Mouse (Mus musculus): ENCODE data around the gene Rps8. TPM values are rescaled to one million over a fixed set of nuclear protein-coding genes. Genes with fewer than 3 reads are reported as not detected.

Gene Rps8
- 100 to 1,000 TPM; 670 to 888 (median 878) TPM for polyA plus RNA-seq (2017; shearing (Covaris generic))

DNA sequence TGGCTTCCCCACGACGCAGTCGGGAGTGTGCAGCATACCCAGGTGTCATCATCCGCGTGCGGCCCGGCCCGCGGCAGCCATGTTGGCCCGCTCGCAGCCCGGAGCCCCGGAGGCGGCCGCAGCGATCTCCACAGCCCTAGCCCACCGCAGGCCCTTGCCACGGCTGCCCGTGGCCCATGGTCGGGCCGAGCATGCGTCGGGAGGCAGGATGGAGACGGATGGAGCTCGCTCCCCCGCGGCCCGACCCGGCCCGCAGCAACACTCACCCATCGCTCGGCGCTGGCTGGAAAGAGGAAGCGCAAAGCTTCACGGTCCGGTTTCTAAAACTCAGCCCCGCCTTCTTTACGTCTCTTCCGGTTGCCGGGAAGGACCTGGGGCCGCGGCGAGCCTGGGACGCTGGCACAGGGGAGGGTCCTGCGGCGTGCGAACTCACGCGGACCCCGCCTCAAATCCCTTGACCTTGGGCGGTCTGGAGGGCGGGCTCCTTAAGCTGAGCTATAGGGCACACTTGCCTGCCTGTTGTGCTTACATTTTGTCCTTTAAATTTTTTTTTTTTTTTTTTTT is at the start of gene Rps8:
Gene Rps8, minus strand, starts transcription at position 452 of the 564 bp plus-strand sequence.
- ATAC-seq = peak; percentile 96

DNA sequence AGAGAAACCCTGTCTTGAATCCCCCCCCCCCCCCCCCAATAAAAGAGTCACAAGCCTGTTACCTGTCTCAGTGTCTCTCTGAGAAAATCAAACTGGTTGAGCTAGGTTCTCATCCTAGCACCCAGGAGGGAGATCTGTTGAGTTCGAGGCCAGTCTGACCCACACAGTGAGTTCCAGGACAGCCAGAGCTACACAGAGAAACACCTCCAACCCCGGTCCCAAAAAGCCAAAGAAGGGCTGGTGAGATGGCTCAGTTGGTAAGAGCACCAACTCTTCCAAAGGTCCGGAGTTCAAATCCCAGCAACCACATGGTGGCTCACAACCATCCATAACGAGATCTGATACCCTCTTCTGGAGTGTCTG is 46.9 kb upstream of the Rps8 start:
- no peak for ATAC-seq

DNA sequence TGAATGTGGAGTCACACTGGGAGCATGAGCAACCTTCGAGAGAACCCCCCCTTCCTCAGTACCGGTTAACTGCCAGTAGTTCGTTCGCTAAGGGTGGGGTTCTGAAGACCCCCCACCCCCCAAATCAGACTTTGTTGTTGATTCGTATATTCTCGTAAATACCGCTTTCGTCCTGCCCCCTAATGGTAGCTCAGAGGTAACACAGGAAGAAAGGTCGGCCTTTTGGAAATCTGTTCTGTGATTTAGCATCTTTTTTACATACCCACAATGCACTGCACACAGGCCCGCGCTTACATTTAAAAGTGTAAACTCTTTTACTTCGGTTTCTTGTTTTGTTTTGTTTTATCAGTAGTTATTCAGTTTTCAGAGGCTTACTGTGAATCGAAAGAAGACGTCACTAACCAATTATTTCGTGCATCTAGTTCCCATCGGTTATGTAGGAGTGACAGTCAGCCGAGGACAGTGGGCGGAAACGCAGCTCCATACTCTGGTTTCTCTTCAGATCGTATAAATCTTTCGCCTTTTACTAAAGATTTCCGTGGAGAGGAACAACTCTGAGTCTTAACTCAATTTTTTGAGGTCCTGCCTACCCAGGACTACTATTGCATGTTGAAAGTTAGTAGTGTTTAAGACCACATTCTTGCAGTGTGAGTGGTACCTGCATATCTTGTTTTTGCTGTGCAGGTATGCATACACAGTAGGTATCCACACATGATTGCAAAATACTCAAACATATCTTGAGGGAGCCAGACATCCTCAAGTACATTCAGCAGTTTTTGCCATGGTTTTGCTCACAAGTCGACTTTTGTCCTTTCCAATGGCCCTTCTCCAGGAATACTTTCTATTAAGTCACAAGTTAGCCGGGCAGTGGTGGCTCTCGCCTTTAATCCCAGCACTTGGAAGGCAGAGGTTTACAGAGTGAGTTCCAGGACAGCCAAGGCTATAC is 46.3 kb upstream of the Rps8 start:
- peak; percentile 93 for ATAC-seq

DNA sequence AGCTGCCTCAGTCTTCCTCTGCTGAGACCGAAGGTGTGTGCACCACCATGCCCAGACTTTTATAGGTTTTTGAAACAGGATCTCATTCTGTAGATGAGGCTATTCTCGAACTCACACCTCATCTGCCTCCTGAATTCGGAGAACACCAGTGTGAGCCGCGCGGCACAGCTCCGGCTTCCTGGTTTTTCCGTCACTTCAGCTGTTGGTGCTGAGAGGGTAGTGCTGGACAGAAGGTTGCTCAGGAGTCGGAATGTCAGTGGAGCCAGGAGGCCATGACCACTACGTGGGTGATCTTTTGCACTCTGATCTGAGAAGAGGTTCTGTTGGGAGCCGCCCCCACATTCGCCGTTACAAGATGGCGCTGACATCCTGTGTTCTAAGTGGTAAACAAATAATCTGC is 35.8 kb upstream of the Rps8 start:
- ATAC-seq = no peak

DNA sequence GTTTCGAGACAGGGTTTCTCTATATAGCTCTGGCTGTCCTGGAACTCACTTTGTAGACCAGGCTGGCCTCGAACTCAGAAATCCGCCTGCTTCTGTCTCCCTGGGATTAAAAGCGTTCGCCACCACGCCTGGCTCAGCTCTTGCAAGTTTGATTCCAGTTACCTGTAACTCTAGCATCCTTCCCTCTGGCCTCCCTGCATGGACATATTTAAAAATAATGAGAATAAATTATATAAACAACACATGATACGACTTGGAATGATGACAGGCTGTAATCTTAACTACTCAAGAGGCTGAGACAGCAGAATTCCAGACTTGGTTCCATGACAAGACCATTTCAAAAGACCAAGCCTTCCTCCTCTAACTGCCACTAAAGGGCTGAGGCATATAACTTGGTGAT is 34.6 kb upstream of the Rps8 start:
- no peak for ATAC-seq

DNA sequence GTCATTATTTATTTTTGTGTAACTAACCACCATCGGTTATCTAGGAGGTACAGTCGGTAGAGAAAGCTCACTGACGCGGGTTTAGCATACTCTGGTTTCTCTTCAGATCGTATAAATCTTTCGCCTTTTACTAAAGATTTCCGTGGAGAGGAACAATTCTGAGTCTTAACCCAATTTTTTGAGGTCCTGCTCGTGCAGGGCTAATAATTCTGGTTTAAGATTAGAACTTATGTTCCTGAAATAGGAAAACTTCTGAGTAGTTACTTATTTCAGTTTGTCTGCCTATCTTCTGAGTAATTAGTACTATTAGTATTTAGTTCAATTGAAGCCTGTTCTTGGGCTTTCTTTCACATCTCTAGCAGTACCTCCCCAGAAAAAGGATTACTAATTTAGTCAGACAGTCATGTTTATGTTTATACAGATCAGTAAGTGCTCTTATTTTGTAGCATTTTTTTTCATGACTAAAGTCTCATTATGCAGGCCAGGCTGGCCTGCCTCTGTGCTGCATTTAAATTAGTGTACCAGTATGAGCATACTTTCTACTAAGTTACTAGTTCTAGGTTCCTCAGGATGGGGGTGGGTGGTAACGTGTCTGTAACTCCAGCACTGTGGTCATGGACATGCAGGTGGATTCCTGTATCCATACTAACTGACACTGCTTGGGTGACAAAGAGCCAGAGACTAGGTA is 34.0 kb upstream of the Rps8 start:
- ATAC-seq = peak; percentile 81

DNA sequence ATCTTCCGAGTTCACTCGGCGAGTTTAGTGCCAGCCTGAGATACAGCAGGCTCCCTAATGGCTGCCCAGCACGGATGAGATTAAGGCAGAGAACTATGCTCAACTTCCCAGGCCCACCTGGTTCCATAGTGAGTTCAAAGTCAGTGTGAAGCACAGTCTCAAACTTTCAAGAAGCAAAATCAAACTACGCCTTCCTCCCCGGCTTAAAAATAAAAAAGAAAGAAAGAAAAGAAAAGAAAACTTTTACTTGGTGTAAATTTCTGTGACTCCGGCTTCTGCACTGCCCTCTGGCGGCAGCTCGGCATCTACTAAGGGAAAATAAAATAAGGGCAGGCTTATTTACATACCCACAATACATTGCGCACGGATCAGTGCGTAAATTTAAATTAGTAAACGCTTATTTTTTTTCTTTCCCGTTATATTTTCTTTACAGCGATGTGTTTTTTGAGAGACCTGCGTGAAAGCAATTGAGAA is 33.4 kb upstream of the Rps8 start:
- peak; percentile 76 for ATAC-seq

DNA sequence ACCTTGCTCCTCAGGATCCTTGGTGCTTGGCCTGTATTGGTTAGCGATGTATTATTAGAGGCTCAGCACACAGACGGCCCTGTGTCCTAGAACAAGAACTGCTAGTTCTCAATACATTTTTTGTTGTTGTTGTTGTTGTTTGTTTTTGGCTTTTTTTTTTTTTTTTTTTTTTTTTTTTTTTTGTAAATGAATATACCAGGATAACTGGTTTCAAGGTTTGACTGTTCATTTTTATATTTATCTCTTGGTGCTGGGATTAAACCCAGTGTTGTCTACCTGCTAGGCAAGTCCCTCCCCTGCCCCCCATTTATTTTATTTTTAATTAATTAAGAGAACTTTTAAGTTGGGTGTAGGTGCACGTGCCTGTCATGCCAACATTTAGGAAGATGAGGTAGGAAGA is 32.9 kb upstream of the Rps8 start:
- ATAC-seq = no peak

DNA sequence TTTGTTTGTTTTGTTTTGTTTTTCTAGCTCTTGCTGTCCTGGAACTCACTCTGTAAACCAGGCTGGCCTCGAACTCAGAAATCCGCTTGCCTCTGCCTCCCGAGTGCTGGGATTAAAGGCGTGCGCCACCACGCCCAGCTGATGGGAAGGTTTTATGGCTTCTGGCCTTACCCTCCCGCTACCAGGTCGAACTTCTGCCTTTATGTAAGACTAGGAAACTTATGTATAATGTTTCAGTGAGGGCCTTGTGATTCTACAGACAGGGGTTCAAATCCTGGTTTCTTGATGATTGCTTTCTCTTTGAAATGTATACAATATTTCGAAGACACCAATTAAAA is 26.7 kb upstream of the Rps8 start:
- peak; percentile 27 for ATAC-seq

DNA sequence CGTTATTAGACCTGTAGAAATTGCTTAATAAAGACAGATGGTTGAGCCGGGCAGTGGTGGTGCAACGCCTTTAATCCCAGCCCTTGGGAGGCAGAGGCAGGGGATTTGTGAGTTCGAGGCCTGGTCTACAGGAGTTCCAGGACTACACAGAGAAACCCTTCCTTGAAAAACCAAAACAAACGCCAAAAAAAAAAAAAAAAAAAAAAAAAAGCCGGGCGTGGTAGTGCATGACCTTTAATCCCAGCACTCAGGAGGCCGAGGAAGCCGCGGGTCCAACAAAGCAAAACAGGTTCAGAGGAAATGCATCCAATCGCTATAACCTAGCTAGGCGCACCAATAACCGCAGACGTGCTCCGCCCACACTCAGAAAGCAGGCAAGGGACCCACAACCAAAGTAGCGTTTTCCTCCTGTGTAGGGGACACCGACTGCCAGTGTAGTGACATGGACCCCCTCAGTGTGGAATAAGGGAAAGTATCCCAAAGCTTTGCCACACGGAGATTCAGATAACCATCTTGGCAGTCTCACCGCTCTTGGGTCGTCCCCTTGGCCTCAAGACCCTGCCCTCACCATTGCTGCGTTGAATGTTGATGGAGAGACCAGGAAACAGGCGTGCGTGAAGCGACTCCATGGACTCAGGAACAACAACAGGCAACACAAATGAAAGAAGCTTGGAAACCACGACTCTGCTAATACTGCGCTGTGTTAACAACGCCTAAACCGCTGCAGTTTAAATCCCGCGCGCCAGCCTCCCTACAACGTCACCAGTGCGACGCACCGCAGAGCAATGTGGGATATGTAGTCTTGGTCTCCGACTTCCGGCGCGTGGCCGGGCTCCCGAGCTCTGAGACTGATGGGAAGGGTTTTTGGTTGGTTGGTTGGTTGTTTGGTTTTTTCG is 26.1 kb upstream of the Rps8 start, which contains the start of gene Kif2c:
Gene Kif2c, minus strand, starts transcription at position 777 of the 896 bp plus-strand sequence.
- peak; percentile 100 for ATAC-seq

DNA sequence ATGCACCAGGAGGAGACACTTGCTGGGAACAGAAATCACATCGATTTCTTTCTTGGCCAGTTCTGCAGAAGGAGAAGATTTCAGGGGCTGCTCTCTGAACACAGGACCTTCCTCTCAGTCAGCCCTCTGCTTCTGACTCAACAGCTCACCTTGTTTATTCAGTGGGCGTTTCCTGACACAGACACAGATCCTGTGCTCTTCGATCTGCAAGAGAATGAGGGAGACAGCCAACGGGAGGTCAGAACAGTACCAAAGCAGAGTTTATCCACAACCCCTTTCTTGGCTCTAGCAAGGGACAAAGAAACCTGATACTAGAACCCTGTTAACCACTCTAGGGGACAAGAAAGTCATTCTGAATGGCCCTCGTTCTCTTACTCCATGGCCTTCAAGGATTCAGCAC is 13.9 kb upstream of the Rps8 start:
- ATAC-seq = no peak

DNA sequence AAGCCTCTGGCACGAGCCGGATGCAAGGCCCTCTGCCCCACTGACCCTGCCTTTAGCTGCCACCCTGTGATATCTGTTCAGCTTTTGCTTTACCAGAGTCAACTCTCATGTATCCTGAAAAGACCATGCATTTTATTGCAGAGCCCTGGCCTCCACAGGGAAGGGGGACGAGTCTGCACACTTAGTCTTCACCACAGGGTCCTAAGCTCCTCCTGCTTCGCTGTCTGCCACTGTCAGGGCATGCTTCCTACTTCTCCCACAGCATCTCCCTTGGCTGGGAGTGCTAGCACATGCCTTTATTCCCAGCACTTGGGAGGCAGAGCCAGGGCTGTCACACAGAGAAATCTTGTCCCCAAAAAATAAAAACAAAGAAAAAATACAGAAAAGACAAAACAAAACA is 5.1 kb upstream of the Rps8 start:
- ATAC-seq = no peak

DNA sequence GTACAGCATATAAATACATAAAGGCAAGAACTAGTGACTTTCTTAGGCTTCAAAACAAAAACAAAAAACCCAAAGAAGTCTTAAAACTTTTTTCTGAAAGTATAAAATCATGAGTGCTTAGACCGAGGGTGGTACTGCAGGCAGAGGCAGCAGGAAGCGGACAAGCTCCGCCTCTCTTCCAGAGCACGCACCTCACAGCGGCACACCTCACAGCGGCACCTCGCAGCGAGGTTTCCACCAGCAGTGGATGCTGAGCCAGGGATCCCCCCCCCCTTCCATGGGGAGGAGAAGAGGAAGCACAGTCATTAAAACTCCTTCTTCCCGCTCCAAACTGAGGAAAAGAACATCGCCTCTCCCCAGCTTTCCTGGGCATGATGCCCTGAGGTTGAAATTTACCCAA is 3.6 kb upstream of the Rps8 start:
- no peak for ATAC-seq

DNA sequence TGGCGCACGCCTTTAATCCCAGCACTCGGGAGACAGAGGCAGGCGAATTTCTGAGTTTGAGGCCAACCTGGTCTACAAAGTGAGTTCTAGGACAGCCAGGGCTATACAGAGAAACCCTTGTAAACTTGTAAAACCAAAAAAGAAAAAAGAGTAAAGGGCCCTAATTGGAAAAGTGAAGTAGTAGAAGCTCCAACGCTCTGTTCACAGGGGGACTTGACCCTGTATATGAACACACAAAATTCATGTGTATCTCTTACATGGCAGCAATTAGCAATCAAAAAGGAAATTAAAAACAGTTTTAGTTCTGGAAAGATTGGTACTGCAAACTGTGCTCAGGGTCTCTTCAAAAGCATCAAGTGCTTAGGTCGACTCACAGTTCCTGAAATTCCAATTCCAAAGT is 329 bp upstream of the Rps8 start:
- no peak for ATAC-seq

DNA sequence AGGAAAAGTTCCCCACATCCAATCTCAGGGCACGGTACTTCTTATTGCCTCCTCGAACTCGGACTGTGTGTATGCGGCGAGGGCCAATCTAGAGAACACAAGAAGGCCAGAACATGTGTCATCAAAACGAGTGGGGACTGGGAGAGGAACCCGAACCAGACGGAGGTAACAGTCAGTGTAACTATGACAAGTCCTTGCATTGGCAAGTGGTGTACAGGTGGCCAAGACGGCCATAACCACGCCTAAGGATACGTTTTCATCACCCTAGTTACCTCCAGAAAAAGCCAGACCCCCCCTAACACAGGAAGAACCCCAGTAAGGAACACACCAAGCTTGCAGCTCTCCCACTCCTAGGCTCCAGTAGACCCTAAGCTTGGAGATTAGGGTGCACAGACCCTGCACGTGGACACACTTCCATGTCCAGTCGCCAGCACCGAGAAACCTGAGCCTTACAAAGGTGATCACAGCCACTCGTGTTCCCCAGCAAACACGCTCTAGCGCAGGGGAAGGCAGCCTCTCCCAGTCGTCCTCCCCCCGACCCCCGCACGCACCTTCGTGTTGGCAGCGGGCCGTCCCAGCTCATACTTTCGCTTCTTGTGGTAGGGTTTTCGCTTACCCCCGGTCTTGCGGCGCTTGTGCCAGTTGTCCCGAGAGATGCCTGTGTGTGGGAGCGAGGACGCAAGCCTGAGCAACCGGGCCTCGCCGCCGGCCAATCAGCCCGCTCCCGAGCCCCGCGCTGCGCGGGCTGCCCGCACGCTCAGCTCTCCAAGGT is 837 bp downstream of the Rps8 start:
- no peak for ATAC-seq

DNA sequence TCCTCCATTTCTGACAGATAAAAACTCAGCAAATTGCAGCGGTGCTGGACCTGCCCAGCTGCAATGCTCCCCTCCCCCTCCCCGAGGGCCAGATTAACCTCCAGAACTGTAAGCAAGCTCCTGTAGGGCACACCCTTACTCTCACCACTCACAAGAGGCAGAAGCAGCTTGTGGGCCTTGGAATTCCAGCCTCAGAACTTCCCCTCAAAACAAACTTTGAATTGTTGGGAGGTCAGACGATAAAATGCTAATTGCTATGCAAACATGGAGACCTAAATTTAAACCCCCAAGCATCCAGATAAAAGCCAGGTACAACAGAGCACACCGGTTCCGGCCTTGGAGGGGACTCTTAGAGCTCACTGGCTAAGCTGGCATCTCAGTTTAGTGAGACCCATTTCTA is 3.3 kb downstream of the Rps8 start:
- ATAC-seq = no peak

DNA sequence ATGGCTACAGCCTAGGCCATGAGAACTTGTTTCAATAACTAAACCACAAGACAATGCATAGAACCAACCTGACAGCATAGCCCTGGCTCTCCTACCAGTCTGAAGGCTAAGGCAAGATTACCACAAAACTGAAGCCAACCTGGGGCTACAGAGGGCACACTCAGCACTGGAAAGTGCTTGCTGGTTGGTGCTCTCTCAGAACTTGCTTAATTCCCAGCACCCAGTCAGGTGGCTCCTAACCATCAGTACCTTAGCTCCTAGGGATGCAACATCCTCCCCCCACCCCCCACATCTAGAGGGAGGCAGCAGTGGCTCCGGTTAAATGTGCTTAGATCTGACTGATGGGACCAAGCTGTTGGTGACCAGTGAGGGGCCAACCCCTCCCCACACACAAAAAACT is 4.6 kb downstream of the Rps8 start:
- ATAC-seq = no peak

DNA sequence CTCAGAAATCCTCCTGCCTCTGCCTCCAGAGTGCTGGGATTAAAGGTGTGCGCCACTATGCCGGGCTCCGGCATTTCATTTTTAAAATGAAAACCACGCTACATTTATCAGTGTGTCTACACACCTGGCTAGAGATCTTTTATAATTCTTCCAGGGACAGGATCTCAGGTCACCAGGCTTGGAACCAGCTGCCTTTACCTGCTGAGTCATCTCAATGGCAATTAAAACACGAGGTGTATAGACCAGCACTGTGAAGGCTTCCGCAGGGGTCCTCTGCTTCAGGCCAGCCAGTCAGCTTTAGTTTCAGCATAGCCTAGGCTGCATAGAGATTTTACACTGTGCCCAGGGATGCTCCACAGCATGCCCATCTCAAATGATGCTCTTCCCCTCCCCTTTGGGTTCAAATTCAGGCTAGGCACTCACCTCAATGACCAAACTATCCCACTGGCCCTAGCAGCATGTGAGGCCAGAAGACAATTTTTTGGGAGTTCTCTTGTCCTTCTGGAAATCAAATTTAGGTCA is 5.8 kb downstream of the Rps8 start:
- ATAC-seq = no peak

DNA sequence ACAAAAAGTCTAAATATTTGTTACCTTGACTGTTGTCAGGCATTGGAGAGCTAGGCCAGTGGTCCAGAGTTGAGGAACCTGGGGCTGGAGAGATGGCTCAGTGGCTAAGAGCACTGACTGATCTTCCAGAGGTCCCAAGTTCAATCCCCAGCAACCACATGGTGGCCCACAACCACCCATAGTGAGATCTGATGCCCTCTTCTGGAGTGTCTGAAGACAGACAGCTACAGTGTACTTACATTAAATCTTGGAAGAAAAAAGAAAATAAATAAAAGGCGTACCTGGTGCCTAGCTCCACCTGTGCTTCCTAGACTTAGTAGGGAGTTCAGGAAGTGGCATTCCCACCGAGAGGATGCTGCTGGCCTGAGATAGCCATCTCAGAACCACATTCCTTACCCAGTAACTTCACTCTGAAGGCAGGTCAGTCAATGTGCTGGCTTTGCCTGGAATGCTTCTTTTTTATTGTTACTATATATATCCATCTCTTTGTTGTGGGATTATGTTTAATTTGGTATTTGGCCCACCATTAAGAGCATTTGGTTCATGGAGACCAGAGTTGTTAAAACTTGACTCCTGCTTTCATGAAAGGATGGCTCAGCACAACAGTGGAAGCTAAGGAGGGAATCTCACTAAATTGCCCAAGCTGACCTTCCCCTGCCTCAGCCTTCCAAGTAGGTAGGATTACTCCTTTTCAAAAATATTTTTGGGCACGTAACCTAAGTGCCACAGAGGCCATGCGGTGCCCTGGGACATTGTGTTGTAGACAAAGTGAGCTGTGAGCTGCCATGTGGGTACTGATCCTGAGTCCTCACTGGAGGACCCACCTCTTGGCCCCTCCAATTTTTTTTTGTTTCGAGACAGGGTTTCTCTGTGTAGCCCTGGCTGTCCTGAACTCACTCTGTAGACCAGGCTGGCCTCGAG is 6.5 kb downstream of the Rps8 start:
- no peak for ATAC-seq

DNA sequence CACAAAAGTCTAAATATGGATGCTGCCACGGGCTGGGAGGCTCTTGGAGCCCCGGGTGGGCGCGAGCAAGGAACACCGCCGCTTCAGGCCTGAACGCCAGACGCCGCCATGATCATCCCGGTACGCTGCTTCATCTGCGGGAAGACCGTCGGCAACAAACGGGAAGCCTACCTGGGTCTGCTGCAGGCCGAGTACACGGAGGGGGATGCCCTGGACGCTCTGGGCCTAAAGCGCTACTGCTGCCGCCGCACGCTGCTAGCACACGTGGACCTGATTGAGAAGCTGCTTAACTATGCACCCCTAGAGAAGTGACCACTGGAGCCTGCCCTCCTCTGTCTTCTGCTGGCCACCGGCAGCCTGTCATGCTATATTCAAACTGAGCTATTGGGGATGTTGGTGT is 7.2 kb downstream of the Rps8 start:
- ATAC-seq = no peak

Measured in inflammation-experienced regulatory T-cells, adult 6 months (primary cell).